In the genomic region with DNA sequence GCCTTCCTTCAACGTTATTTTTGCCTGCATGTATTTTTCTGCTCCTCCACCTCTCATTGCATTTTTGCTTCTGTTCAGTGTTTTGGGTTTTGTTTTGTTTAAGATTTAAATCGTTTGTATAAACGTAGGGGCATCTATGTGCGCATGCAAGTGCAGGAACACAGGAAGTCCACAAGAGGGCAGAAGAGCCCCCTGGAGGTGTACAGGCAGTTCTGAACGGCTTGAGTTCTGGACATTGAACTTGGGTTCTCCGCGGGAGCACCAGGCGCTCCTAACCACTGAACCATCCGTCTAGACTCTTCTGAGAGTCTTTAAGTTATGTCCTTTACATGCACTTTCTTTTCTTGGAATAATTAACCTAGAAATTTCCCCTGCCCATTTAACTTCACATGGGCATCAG, we compare ENCODE assay signal across 9 mouse cellular contexts. TPM values are rescaled to one million over a fixed set of nuclear protein-coding genes. Genes with fewer than 3 reads are reported as not detected.
A peak's percentile ranks its signal among the peaks of the same experiment; 100 is the strongest.
DNase-seq lines count a peak whose midpoint lies in the region; ATAC-seq and TF ChIP-seq lines count a peak whose summit lies in the region.
"Had no signal": no experiment of that assay in that cellular context is flagged by ENCODE, and none has a peak within 500 bp of the region (broad histone marks: within the 10 kb centered on the region; RNA-seq: fewer than 3 reads in every experiment).

No protein-coding gene starts in this region.

- no peak overlapping the region for H3K4me2 ChIP-seq in kidney, embryonic 15.5 days
- no peak overlapping the region for H3K4me2 ChIP-seq in lung, embryonic 14.5 days
- no peak overlapping the region for H3K4me2 ChIP-seq in midbrain, embryonic 16.5 days (ENCODE audit: low read length)
- H3K4me2 ChIP-seq: limb, embryonic 15.5 days had no signal

- H3K9ac ChIP-seq in kidney, embryonic 15.5 days = no peak overlapping the region
- no peak overlapping the region for H3K9ac ChIP-seq in lung, embryonic 14.5 days
- no peak overlapping the region for H3K9ac ChIP-seq in midbrain, embryonic 16.5 days (ENCODE audit: low read depth, low read length)
- H3K9ac ChIP-seq: limb, embryonic 15.5 days had no signal

- TF ChIP-seq CTCF in lung, embryonic 14.5 days (IDR thresholded peaks at IDR 0.05; ENCODE audit: low read depth) = peak; percentile 76

- ATAC-seq in kidney, embryonic 15.5 days (replicated peaks; ENCODE audit: low FRiP score) = no peak
- no peak for ATAC-seq in lung, embryonic 14.5 days (ENCODE audit: insufficient read depth)
- ATAC-seq in midbrain, embryonic 16.5 days = no peak

- H3K27me3 ChIP-seq in kidney, embryonic 15.5 days = no peaks in the 10 kb centered on the region
- no peaks in the 10 kb centered on the region for H3K27me3 ChIP-seq in lung, embryonic 14.5 days (ENCODE audit: insufficient read depth, low read length)
- no peaks in the 10 kb centered on the region for H3K27me3 ChIP-seq in midbrain, embryonic 16.5 days (ENCODE audit: control insufficient read depth, insufficient read depth, low read depth, low read length)
- H3K27me3 ChIP-seq: limb, embryonic 15.5 days had no signal

- no peak overlapping the region for H3K4me3 ChIP-seq in kidney, embryonic 15.5 days (replicated peaks)
- H3K4me3 ChIP-seq in lung, embryonic 14.5 days (ENCODE audit: low read depth, low read length) = no peak overlapping the region
- H3K4me3 ChIP-seq in midbrain, embryonic 16.5 days (ENCODE audit: low read depth, low read length) = no peak overlapping the region
- H3K4me3 ChIP-seq: limb, embryonic 15.5 days had no signal

- 62% methylated on average over 9 of the region's 9 CpGs for WGBS in kidney, embryonic 15.5 days
- 48% methylated on average over 9 of the region's 9 CpGs for WGBS in lung, embryonic 14.5 days
- 57% methylated on average over 9 of the region's 9 CpGs for WGBS in midbrain, embryonic 16.5 days

- DNase-seq in kidney, adult 18-20 months = peak; percentile 56
- peak; percentile 19 for DNase-seq in Muller cell, postnatal 12 days (ENCODE audit: inconsistent ontology term)
- DNase-seq in cerebellum, adult 18-20 months = peak; percentile 67 to 71
- DNase-seq in heart, postnatal 4 days = peak; percentile 59
- DNase-seq in lung, embryonic 14.5 days = peak; percentile 69
- peak; percentile 36 to 73 for DNase-seq in spleen, postnatal 4 days (ENCODE audit: low spot score in 2 of 2)

- peaks cover 6% of the 10 kb centered on the region; the same call in 1 of the 2 replicates for H3K36me3 ChIP-seq in kidney, embryonic 15.5 days
- 0 out of 2 replicates have a peak, but pooled peaks cover 3% of the 10 kb centered on the region for H3K36me3 ChIP-seq in lung, embryonic 14.5 days (ENCODE audit: insufficient read depth)
- no peaks in the 10 kb centered on the region for H3K36me3 ChIP-seq in midbrain, embryonic 16.5 days (ENCODE audit: control insufficient read depth, insufficient read depth, low read length)
- H3K36me3 ChIP-seq: limb, embryonic 15.5 days had no signal

- H3K27ac ChIP-seq in kidney, embryonic 15.5 days = no peak overlapping the region
- no peak overlapping the region for H3K27ac ChIP-seq in lung, embryonic 14.5 days (ENCODE audit: low read depth)
- no peak overlapping the region for H3K27ac ChIP-seq in midbrain, embryonic 16.5 days (ENCODE audit: low read length)
- H3K27ac ChIP-seq: limb, embryonic 15.5 days had no signal

- no peaks in the 10 kb centered on the region; the same call in 1 of the 2 replicates for H3K4me1 ChIP-seq in kidney, embryonic 15.5 days
- no peaks in the 10 kb centered on the region for H3K4me1 ChIP-seq in lung, embryonic 14.5 days (ENCODE audit: insufficient read depth)
- no peaks in the 10 kb centered on the region for H3K4me1 ChIP-seq in midbrain, embryonic 16.5 days (ENCODE audit: control insufficient read depth, insufficient read depth, low read length)
- H3K4me1 ChIP-seq: limb, embryonic 15.5 days had no signal

- H3K9me3 ChIP-seq in kidney, embryonic 15.5 days (replicated peaks) = no peaks in the 10 kb centered on the region
- H3K9me3 ChIP-seq in lung, embryonic 14.5 days (ENCODE audit: low read depth, low read length) = no peaks in the 10 kb centered on the region
- H3K9me3 ChIP-seq in midbrain, embryonic 16.5 days (replicated peaks; ENCODE audit: control insufficient read depth, low read length, poor library complexity, severe bottlenecking) = no peaks in the 10 kb centered on the region
- H3K9me3 ChIP-seq: limb, embryonic 15.5 days had no signal

RNA-seq across cellular contexts. Expression of a gene that starts 44.8 kb away (rescaled TPM):
- polyA plus RNA-seq in kidney, embryonic 15.5 days (2015; fragmentation: Nextera tagmentation; extraction: Ambion mirVana) = 8.8 and 9.8 TPM in 2 replicates
- total RNA-seq in heart, postnatal 4 days (2021) = 10 to 100 TPM; 27.1 to 29.2 TPM
- 4.2 and 6.3 TPM in 2 replicates for polyA plus RNA-seq in lung, embryonic 14.5 days (2014; fragmentation: Nextera tagmentation; extraction: Ambion mirVana)
- polyA plus RNA-seq in midbrain, embryonic 16.5 days (2015; fragmentation: Nextera tagmentation; extraction: Ambion mirVana) = 13.2 and 13.8 TPM in 2 replicates

Comparison
In these comparisons a context has a peak if more than half of its experiments do, and no peak if none do; other contexts are left out.
1. DNase-seq: peak in every context shown above with its lines; median percentile 69 in cerebellum, adult 18-20 months; 69 in lung, embryonic 14.5 days; 59 in heart, postnatal 4 days; 56 in kidney, adult 18-20 months; 54 in spleen, postnatal 4 days; 19 in Muller cell, postnatal 12 days.